Mouse (Mus musculus) mesoderm, embryonic 11.5 days (tissue): ENCODE data around the gene Shcbp1.
"Not testable (repeated sequence)": the region's sequence is repeated elsewhere in the genome, so short reads cannot be mapped to it uniquely, and the experiment has no call there.

Source experiments
- DNase-seq: peaks from one replicate; pipeline ENCODE4 v3.0.0-alpha.2; 2012; ENCODE audit warnings: low read depth, low spot score

Shcbp1 gene

DNA sequence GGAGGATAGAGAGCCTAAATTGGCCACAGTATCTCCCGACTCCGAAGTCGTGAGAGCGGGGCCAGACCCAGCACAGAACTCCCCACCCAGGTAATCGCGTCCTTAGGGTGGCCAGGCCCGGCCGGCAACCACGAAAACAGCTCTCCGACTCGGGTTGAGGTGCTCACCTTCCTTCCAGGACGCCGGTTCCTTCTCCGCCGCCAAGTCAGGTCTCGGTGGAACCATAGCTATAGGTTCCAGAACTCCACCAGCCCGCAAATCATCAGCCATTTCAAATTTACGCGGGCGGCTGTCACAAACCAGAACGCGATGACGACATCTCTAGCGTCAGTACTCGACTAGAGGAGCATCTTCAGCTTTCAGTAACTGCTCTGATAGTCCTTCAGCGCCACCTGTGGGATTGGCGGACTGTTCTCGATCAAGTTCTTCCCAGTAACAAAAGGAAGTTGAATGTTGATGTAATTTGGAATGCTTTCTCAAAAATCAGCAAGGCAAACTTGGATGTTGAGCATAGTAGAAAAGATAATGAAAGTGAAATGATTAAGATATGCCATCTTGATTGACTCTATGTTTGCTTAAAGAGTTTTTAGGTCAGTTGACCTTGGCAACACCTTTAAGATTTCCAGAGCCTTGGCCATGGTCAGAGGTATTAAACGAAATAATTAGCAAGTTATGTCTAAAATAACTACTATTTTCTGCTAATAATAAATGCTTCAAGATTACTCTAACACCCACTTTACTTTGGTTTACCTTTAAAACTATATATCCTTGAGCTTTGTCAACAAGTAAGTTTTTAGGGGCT lies at the start of gene Shcbp1:
TSS of gene Shcbp1 (minus strand) at position 314 of the 802 bp plus-strand sequence.
- peak; percentile 90 for DNase-seq

DNA sequence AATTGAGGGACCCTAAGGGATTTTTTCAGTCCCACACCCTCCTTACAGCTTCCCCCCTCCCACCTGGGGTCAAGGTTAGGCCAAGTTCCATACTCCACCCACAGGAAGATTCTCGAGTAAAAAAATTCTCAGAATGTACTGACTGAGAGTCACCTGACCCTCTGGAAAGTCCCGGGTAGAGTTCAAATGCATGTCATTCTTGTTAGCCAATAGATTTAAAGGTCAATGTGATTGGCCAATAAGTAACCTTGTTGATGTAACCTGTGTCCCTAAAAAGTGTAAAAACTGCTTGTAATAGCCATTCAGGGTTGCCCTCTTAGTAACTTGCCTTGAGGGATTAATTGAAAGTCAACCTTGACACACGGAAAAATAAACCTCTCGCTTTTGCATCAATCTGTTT lies 29.5 kb upstream of the Shcbp1 start:
- DNase-seq = no peak

DNA sequence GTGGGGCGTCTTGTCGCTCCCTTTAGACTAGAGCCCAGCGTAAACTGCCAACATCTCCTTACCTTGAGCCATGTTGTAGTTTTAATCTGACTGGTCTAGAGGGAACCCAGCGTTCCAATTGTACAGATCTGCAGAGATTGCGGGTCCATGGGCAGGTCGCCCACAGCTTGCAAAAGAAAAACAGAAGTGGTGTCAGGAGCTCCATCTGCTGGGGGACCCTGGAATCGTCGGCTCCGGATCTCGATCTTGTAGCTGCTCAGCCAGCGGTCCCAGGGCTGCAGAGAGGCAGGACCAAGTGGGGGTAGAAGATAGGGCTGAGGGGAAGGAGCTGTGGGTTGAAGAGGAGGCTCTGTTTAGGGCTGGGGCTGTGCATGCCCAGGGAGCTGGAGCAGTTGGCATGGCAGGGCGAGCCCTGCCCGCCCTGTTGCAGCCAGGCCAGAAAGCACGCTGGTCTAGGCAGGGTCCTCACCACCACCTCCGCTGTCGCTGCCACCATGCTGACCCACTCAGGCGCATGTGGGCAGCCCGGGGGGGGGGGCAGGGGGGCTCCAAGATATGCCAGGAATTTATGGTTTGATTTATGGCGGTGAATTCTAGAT lies 21.3 kb upstream of the Shcbp1 start:
- peak; percentile 47 for DNase-seq

DNA sequence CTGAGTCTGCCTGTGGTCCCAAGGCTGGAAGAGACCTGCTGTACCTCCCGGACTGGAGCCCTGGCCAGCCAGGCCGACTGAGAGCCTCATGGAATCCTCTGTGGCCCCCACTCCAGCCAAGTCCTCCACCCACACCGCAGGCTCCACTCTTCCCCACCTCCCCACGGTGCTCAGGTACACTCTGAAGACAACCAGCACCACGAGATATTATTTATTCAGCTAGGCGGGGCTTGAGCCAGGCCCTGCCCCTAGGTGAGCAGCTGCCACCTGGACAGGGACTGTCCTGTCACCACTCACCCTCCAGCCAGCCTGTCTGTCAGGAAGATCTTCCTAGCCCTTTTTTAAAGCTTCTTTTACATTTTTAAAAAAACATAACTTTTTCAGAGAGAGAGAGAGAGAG lies 1.1 kb downstream of the Shcbp1 start:
- no peak for DNase-seq

DNA sequence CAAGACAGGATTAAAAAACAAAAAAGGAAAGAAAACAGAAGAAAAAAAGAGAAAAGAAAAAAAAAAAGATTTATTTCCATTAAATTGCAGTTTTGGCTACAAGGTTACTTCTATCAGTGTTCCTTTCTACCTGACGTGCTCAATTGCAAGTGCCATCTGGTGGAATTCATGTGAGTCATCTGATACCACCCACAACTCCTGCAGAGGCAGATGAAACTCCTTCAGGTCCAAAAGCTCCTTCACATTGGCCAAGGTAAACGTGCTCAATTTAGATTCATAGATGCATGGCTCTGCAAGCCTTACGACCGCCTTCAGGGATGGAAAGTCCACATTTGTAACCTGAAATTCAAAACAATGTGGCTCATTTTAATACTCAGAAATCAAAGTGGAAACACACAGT lies 14.6 kb downstream of the Shcbp1 start:
- no peak for DNase-seq

DNA sequence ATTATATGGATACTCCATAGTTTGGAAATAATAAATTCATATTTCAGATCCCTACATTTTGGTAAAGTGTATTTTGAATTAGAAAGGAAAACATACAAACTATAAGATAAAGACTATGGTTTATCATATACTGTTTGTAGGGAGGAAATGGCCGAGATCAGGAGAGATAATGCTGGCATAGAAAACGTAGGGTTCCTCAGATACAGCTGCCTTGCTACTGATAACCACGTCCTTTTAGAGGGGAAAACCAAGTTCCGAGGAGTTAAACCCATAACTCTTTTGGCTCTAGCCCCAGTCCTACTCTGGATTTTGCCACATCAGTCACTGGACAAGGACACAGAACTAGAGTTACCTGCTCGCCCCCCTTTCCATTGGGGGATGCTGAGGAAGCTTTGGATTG lies 26.3 kb downstream of the Shcbp1 start:
- no peak for DNase-seq

DNA sequence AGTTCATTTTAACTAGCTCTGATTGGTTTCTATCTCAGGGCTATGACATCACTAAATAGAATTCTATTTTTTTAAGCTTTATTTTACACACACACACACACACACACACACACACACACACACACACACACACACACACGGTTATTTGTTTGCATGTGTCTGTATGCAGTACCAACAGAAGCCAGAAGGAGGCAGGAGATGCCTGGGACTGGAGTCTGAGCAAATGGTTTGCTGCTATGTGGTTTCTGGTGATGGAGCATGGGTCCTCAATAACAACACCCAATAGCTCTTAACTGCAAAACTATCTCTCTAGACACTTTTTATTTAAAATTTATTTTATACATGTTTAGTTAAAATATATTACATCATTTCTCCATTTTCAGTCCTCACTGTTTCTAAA lies 48.4 kb downstream of the Shcbp1 start:
- no peak for DNase-seq

DNA sequence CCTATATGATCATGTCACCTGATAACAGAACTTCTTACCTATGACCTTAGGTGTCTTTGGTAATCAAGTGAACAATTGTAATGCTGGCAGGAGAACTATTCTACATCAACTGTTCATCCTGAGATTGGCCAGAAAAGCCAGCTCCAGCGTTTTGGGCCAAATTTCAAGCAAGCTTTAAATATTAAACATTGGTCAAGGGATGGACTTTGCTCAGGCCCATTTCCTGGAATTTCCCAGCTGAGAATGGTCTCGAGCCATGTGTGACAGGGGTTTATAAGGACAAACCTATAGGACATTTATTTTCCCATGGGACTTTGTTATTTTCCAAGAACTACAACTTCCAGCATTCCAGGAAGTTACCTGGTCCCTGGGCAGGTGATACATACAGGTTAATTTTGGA lies 63.8 kb downstream of the Shcbp1 start:
- DNase-seq = no peak

DNA sequence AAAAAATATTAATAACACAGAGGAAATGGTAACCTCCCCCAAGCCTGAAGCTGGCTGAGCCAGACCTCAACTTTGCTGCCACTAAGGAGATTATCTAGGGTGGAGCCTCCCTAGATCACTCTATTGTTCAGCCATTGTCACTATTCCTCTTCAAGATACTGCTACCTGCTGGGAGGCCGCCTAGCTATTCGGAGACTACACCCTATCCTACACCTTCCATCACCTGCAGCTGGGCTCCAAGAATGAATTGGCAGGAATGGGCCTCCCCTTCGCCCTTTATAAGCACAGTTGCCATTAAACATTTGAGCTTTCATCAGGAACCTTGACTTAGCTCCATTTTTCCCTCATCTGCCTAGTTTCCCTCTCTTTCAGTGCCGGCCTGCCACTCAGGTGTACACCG lies 71.0 kb downstream of the Shcbp1 start:
- not testable (repeated sequence) for DNase-seq

DNA sequence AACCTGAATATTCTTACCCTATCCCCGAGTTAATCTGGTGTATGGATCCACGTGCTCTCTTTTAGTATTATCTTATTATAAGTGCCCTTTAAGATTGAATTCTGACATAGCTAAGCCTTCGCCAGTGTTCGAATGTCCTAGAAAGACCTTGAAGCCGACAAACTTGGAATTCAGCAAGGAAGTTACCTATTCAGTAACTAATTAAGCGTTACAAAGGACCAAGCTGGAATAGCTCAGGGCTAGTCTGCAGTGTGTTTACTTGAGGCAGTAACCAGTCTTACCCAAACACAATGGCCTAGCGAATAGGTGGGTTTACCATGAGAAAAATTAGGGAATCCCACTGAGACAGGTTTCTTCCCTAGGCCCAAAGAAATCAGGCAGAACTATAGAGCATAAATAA lies 71.5 kb downstream of the Shcbp1 start:
- not testable (repeated sequence) for DNase-seq

DNA sequence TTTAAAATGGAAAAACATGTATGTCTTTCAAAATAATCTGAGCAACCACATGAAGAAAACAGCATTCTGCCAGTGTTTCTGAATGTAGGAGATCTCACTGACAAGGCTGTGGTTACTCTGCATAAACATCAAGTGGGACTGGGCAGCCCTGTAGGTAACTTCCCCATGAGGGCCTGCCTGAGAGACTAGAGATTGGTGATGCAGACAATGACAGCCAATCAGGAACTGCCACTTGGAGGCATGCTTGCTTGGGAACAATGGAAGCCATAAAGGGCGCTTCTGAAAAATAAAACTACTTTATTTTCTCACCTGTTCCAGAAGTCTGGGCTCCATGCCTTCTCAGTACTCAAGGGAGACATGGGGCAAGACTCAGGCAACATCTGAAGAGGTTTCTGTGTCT lies 87.7 kb downstream of the Shcbp1 start:
- no peak for DNase-seq
